Mouse (Mus musculus) midbrain, postnatal 0 days (tissue): Measurements from ENCODE around the gene Akap13. TPM values are rescaled to one million over a fixed set of nuclear protein-coding genes. Genes with fewer than 3 reads are reported as not detected.

Experiments
- ATAC-seq: fragments of 200-750 bp; cut with Nextera tagmentation; 2 replicates; pipeline ENCODE4 v1.8.0; 2017; ENCODE audit warnings: moderate number of reproducible peaks, mild to moderate bottlenecking, moderate TSS enrichment, moderate library complexity; ENCODE audit not compliant: low FRiP score
- DNase-seq: peaks from one replicate; pipeline ENCODE4 v3.0.0-alpha.2; 2015; ENCODE audit warnings: low spot score
- H3K27ac ChIP-seq: fragments of 300-500 bp; sonication (generic); 2 replicates; pipeline ENCODE4 v1.5.1; 2014; ENCODE audit warnings: low read depth, mild to moderate bottlenecking, low read length, mixed read lengths
- H3K27me3 ChIP-seq: fragments of 300-500 bp; sonication (generic); 2 replicates; pipeline ENCODE4 v1.6.1; 2014; ENCODE audit warnings: low read length, control low read depth, mixed read lengths; ENCODE audit not compliant: insufficient read depth
- H3K36me3 ChIP-seq: fragments of 300-500 bp; sonication (generic); 2 replicates; pipeline ENCODE4 v1.6.1; 2014; ENCODE audit warnings: low read length, control low read depth, mixed read lengths; ENCODE audit not compliant: insufficient read depth
- H3K4me1 ChIP-seq: fragments of 300-500 bp; sonication (generic); 2 replicates; pipeline ENCODE4 v1.6.1; 2014; ENCODE audit warnings: mild to moderate bottlenecking, control low read depth, antibody characterized with exemption, low read length, mixed read lengths; ENCODE audit not compliant: insufficient read depth
- H3K4me2 ChIP-seq: fragments of 300-500 bp; sonication (generic); 2 replicates; pipeline ENCODE4 v1.6.1; 2014; ENCODE audit warnings: low read depth, mild to moderate bottlenecking, low read length, mixed read lengths; ENCODE audit not compliant: poor library complexity, severe bottlenecking
- H3K4me3 ChIP-seq: fragments of 300-500 bp; sonication (generic); 2 replicates; pipeline ENCODE4 v1.5.1; 2014; ENCODE audit warnings: low read depth, mild to moderate bottlenecking, low read length, moderate library complexity
- H3K9ac ChIP-seq: fragments of 300-500 bp; sonication (generic); replicated peaks from 2 replicates; pipeline ENCODE4 v1.6.1; 2014; ENCODE audit warnings: mild to moderate bottlenecking, low read length, moderate library complexity, mixed read lengths; ENCODE audit not compliant: poor library complexity, severe bottlenecking
- H3K9me3 ChIP-seq: fragments of 300-500 bp; sonication (generic); 2 replicates; pipeline ENCODE4 v1.6.1; 2016; ENCODE audit warnings: low read length, control low read depth
- CTCF ChIP-seq: IDR thresholded peaks from 2 replicates; pipeline ENCODE4 v1.5.1; 2016; ENCODE audit warnings: antibody characterized with exemption, mild to moderate bottlenecking
- WGBS: fragments of 180-500 bp; shearing (Covaris S2); extraction: QIAGEN DNeasy Blood & Tissue Kit; methylation state at CpG from one replicate; pipeline ENCODE4 v1.1.7; 2014; 5-methylcytosine and 5-hydroxymethylcytosine counted together
- polyA plus RNA-seq: library from polyadenylated mRNA; unstranded; fragments of >200 nt; fragmentation: Nextera tagmentation; extraction: Ambion mirVana; gene quantifications from 2 replicates; pipeline ENCODE4 v1.2.1, GENCODE M21; 2015
- total RNA-seq: library from RNA; depleted of rRNA; stranded (reverse); fragments of >200 nt; gene quantifications from 2 replicates; pipeline ENCODE4 v1.2.3, GENCODE M21; 2014

Gene Akap13
- total and polyA plus RNA-seq, 2 experiments from 2014 or later = 11.7 to 24.6 TPM

GRCm38 (mm10) chr7:75627831-75628230 is 172.5 kb downstream of the Akap13 start:
- DNase-seq = no peak
- Histone ChIP-seq H3K36me3 (no peaks in the 10 kb centered on the region), H3K4me1 (no peaks in the 10 kb centered on the region), H3K27me3 (no peaks in the 10 kb centered on the region), H3K4me2 (no peak overlapping the region), H3K27ac (no peak overlapping the region), H3K9me3 (no peaks in the 10 kb centered on the region), H3K4me3 (no peak overlapping the region), H3K9ac (no peak overlapping the region)
- no peak for ATAC-seq
- WGBS = 76% methylated on average over 2 of the region's 2 CpGs
- TF ChIP-seq CTCF = no peak

- WGBS = 94% methylated on average over 4 of the region's 4 CpGs
- H3K36me3 ChIP-seq = no peaks in the 10 kb centered on the region
- H3K4me2 ChIP-seq = no peak overlapping the region
- H3K27me3 ChIP-seq = no peaks in the 10 kb centered on the region
- no peaks in the 10 kb centered on the region for H3K4me1 ChIP-seq
- no peak for TF ChIP-seq CTCF
- DNase-seq (no peak), ATAC-seq (no peak)
- H3K4me3 ChIP-seq = no peak overlapping the region
- H3K9me3 ChIP-seq = no peaks in the 10 kb centered on the region
- H3K27ac ChIP-seq = no peak overlapping the region
- no peak overlapping the region for H3K9ac ChIP-seq
Measured at GRCm38 (mm10) chr7:75629669-75630068, 174.3 kb downstream of the Akap13 start.

GRCm38 (mm10) chr7:75632941-75633340 is 177.6 kb downstream of the Akap13 start:
- no peaks in the 10 kb centered on the region for H3K4me1 ChIP-seq
- H3K9me3 ChIP-seq = no peaks in the 10 kb centered on the region
- DNase-seq (no peak), ATAC-seq (no peak)
- H3K4me2 ChIP-seq = no peak overlapping the region
- no peak for TF ChIP-seq CTCF
- no peak overlapping the region for H3K9ac ChIP-seq
- H3K4me3 ChIP-seq = no peak overlapping the region
- no peaks in the 10 kb centered on the region for H3K36me3 ChIP-seq
- H3K27me3 ChIP-seq = no peaks in the 10 kb centered on the region
- WGBS = 67% methylated on average over 3 of the region's 3 CpGs
- H3K27ac ChIP-seq = no peak overlapping the region

- DNase-seq = no peak
- Histone ChIP-seq H3K4me3 (no peak overlapping the region), H3K27me3 (no peaks in the 10 kb centered on the region), H3K9me3 (no peaks in the 10 kb centered on the region), H3K36me3 (no peaks in the 10 kb centered on the region), H3K4me1 (no peaks in the 10 kb centered on the region), H3K9ac (no peak overlapping the region), H3K4me2 (no peak overlapping the region), H3K27ac (no peak overlapping the region)
- no peak for ATAC-seq
- no peak for TF ChIP-seq CTCF
Measured at GRCm38 (mm10) chr7:75633393-75633792, 178.1 kb downstream of the Akap13 start.

GRCm38 (mm10) chr7:75633807-75634526 is 178.6 kb downstream of the Akap13 start:
- TF ChIP-seq CTCF = no peak
- no peak overlapping the region for H3K9ac ChIP-seq
- no peak for ATAC-seq
- H3K36me3 ChIP-seq = no peaks in the 10 kb centered on the region
- no peaks in the 10 kb centered on the region for H3K9me3 ChIP-seq
- no peak overlapping the region for H3K4me2 ChIP-seq
- no peak overlapping the region for H3K4me3 ChIP-seq
- no peak overlapping the region for H3K27ac ChIP-seq
- 78% methylated on average over 7 of the region's 7 CpGs for WGBS
- no peak for DNase-seq
- H3K27me3 ChIP-seq = no peaks in the 10 kb centered on the region
- no peaks in the 10 kb centered on the region for H3K4me1 ChIP-seq

GRCm38 (mm10) chr7:75638769-75639168 is 183.4 kb downstream of the Akap13 start:
- 62% methylated on average over 3 of the region's 3 CpGs for WGBS
- Histone ChIP-seq H3K4me2 (no peak overlapping the region), H3K27ac (no peak overlapping the region), H3K36me3 (no peaks in the 10 kb centered on the region), H3K9me3 (no peaks in the 10 kb centered on the region), H3K9ac (no peak overlapping the region), H3K4me3 (no peak overlapping the region), H3K27me3 (no peaks in the 10 kb centered on the region), H3K4me1 (no peaks in the 10 kb centered on the region)
- no peak for ATAC-seq
- TF ChIP-seq CTCF = no peak
- DNase-seq = no peak
